Mouse (Mus musculus) gastrocnemius, adult 18-20 months (tissue): ENCODE measurements around the gene Smim6. TPM values are rescaled to one million over a fixed set of nuclear protein-coding genes. Genes with fewer than 3 reads are reported as not detected.

Experiments used
- DNase-seq: peaks from one replicate; pipeline ENCODE4 v3.0.0; 2021; ENCODE audit warnings: low spot score
- total RNA-seq, 2 experiments: library from RNA; stranded (reverse); gene quantifications; 2 replicates each; pipeline ENCODE4 v1.2.3; 2021

Smim6 gene
- total RNA-seq, 2 experiments from 2014 or later = not detected

GRCm38 (mm10) chr11:115900561-115901337 lies 11.1 kb upstream of the Smim6 start:
- DNase-seq = no peak

GRCm38 (mm10) chr11:115901338-115902161 lies 10.3 kb upstream of the Smim6 start:
- no peak for DNase-seq

- DNase-seq = peak; percentile 19
Measured at GRCm38 (mm10) chr11:115902177-115902576, 9.6 kb upstream of the Smim6 start.

- DNase-seq = peak; percentile 42
Measured at GRCm38 (mm10) chr11:115902831-115903230, 9.0 kb upstream of the Smim6 start.

- DNase-seq = no peak
Measured at GRCm38 (mm10) chr11:115903384-115904230, 8.2 kb upstream of the Smim6 start.

GRCm38 (mm10) chr11:115904231-115904955 lies 7.4 kb upstream of the Smim6 start:
- no peak for DNase-seq

GRCm38 (mm10) chr11:115904956-115905790 lies 6.6 kb upstream of the Smim6 start:
- DNase-seq = no peak

- no peak for DNase-seq
Measured at GRCm38 (mm10) chr11:115906116-115906515, 5.7 kb upstream of the Smim6 start.

- no peak for DNase-seq
Measured at GRCm38 (mm10) chr11:115906521-115906920, 5.3 kb upstream of the Smim6 start.

GRCm38 (mm10) chr11:115911134-115911561 lies 669 bp upstream of the Smim6 start:
- DNase-seq = no peak

GRCm38 (mm10) chr11:115916579-115916978 lies 4.8 kb downstream of the Smim6 start:
- DNase-seq = no peak

GRCm38 (mm10) chr11:115918637-115919036 lies 6.8 kb downstream of the Smim6 start:
- DNase-seq = no peak

GRCm38 (mm10) chr11:115919073-115919472 lies 7.3 kb downstream of the Smim6 start:
- no peak for DNase-seq

- no peak for DNase-seq
Measured at GRCm38 (mm10) chr11:115920110-115920818, 8.4 kb downstream of the Smim6 start.

GRCm38 (mm10) chr11:115921986-115922385 lies 10.2 kb downstream of the Smim6 start:
- DNase-seq = no peak

- DNase-seq = no peak
Measured at GRCm38 (mm10) chr11:115929031-115929430, 17.2 kb downstream of the Smim6 start.

- no peak for DNase-seq
Measured at GRCm38 (mm10) chr11:115929818-115930217, 18.0 kb downstream of the Smim6 start.

GRCm38 (mm10) chr11:115931235-115931634 lies 19.4 kb downstream of the Smim6 start:
- DNase-seq = no peak

- DNase-seq = peak; percentile 98
Measured at GRCm38 (mm10) chr11:115933108-115933746, 21.4 kb downstream of the Smim6 start, which contains the start of the genes Sap30bp and Recql5. Sap30bp (plus strand) TSS chr11:115933282. Recql5 (minus strand) TSS chr11:115933477.
